Mouse (Mus musculus) cerebellum, adult 9-11 months (tissue): ENCODE data around the gene Ccdc116.

Experiments used
- DNase-seq: peaks from one replicate; pipeline ENCODE4 v3.0.0; 2022

Gene Ccdc116

DNA sequence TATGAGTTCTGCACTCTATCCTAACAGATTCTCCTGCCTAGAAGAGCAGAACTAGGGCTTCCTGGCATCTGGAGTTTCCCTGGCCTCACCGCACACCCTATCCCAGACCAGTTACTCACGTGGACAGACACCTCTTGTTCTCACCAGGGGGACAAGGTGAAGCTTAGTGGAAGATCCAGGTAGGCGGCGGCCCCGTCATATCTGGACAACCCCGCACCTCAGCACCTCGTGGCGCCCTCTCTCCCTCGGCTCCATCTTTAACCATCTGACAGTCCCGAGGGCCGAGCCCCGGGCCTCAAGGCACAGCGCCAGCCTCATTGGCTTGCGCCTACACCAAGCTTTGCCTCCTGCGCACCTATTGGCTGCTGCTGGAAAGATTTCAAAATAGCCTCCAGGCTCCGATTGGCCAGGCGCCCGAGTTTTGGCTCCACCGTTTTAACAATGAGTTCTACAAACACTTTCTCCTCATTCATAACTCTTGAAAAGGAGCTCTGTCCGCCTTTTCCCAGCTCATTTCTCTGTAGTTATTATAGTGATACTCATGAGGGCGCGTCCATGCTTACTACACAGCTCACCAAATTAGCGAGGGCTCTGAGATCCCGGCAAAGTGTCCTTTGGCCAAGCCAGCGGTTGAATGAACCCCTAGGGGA, 22.0 kb downstream of the Ccdc116 start, which contains the start of gene 2610318N02Rik:
2610318N02Rik (minus strand) TSS at position 297 of the 650 bp plus-strand sequence.
- DNase-seq: peak; percentile 65

GRCm38 (mm10) chr16:17124119-17124870, 22.7 kb downstream of the Ccdc116 start:
- no peak for DNase-seq

DNA sequence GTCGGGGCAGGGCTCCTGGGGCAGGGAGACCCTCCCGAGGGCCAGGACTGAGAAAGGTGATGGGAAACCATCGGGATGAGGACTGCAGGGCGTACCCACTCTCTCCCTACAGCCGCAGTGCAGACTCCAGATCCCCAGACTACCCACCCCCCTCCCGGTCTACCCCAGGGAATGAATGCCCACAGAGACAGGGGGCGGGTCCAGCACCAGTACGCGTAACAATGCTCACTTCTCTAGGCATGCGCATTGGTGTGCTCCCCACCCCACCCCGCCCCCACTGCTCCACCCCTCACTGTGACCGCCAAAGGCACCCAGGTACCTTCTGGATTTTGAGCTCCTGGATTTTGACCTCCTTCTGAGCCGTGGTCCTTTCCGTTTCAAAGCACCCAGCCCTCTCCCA, 25.5 kb downstream of the Ccdc116 start:
- no peak for DNase-seq

DNA sequence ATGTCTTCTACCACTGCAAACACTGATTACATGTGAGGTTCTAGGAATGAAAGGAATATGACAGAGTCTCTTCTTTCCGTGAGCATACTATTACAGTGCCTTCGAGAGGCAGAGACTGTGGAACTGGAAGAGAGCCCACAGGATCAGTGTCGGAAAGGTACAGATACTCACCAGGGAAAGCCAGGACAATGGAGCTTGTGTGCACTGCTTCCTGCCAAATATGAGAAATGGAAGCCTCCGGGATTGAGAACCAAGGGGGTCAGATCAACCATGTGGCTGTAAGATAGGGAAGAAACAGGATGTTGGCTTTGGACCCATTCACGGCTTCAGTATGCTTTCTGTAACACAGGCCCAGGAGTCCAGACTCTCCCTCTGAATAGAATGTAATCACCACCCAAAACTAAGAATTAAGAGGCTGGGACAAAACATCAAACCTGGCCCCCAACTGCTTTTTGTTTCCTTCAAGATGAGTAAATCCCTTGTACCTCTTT, 29.7 kb downstream of the Ccdc116 start:
- DNase-seq: no peak

GRCm38 (mm10) chr16:17110771-17111743, 36.0 kb downstream of the Ccdc116 start, which contains the start of gene Ppil2:
Gene Ppil2, minus strand, starts transcription at chr16:17111257.
- DNase-seq: peak; percentile 78

- DNase-seq: no peak
Observed at GRCm38 (mm10) chr16:17104600-17104999, 42.4 kb downstream of the Ccdc116 start.

DNA sequence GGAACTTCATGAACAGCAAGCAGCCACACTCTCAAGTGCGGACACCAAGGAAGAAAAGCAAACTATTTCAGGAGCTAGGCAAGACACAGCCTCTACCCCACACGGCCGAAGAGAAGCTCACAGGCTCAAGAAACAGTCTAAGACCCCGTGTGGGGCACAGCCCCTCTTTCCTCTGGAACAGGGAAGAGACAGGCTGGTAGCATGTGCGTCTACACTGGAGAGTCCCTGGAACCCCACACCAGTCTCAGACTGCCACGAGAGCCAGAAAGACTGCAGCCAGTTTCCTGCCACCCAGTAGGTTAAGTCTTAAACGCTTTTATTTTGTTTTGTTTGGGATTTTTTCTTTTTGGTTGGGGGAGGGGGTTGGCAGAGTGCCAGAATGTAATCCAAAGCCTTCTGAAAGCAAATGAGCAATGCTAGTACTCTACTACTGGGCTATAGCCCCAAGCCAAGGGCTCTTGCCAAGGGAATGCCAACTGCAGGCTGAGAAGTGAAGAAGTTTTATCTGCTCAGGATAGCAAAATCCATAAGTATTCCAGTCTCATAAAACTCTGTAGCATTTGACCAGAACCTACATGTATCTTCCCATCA, 44.3 kb downstream of the Ccdc116 start:
- DNase-seq: no peak

- no peak for DNase-seq
Observed at GRCm38 (mm10) chr16:17096938-17097337, 50.1 kb downstream of the Ccdc116 start.
